ENCODE assay signal across 11 mouse cellular contexts in genomic region chr10:60815855-60816254, GRCm38 (mm10). TPM values are rescaled to one million over a fixed set of nuclear protein-coding genes. Genes with fewer than 3 reads are reported as not detected.
DNase-seq lines count a peak whose midpoint lies in the region; ATAC-seq and TF ChIP-seq lines count a peak whose summit lies in the region.
"Had no signal": no experiment of that assay in that cellular context is flagged by ENCODE, and none has a peak within 500 bp of the region (broad histone marks: within the 10 kb centered on the region; RNA-seq: fewer than 3 reads in every experiment).

No protein-coding gene starts in this region.

- H3K9me3 ChIP-seq in forebrain, embryonic 12.5 days = no peaks in the 10 kb centered on the region
- no peaks in the 10 kb centered on the region for H3K9me3 ChIP-seq in midbrain, embryonic 16.5 days (replicated peaks; ENCODE audit: control insufficient read depth, low read length, poor library complexity, severe bottlenecking)

- TF ChIP-seq POLR2A in cerebellum, adult 2 months (IDR thresholded peaks at IDR 0.05; ENCODE audit: borderline replicate concordance, insufficient read depth, low read length) = no peak

- H3K36me3 ChIP-seq in forebrain, embryonic 12.5 days (replicated peaks) = no peaks in the 10 kb centered on the region
- no peaks in the 10 kb centered on the region for H3K36me3 ChIP-seq in midbrain, embryonic 16.5 days (ENCODE audit: control insufficient read depth, insufficient read depth, low read length)

- intact Hi-C loops in left cerebral cortex, postnatal 4 days (cut with DNase I) = no loop called here
- intact Hi-C loops in left cerebral cortex, postnatal 14 days (cut with DNase I) = no loop called here

- TF ChIP-seq CTCF in cerebellum, adult 2 months (IDR thresholded peaks at IDR 0.05; ENCODE audit: borderline replicate concordance, insufficient read depth, low read depth, low read length) = no peak

- WGBS in cerebellum, adult 2 months = 4% methylated on average over 1 of the region's 1 CpGs
- WGBS in forebrain, embryonic 12.5 days = 7% methylated on average over 1 of the region's 1 CpGs
- WGBS in midbrain, embryonic 16.5 days = 14% methylated on average over 1 of the region's 1 CpGs

- no peaks in the 10 kb centered on the region for H3K27me3 ChIP-seq in cerebellum, adult 2 months (ENCODE audit: control insufficient read depth, insufficient read depth, low read length)
- H3K27me3 ChIP-seq in forebrain, embryonic 12.5 days = peaks cover 25% of the 10 kb centered on the region
- H3K27me3 ChIP-seq in midbrain, embryonic 16.5 days (ENCODE audit: control insufficient read depth, insufficient read depth, low read depth, low read length) = no peaks in the 10 kb centered on the region

- H3K27ac ChIP-seq in cerebellum, adult 2 months (ENCODE audit: insufficient read depth, low read length) = peak overlapping the region; percentile 91; the same call in 1 of the 2 replicates
- H3K27ac ChIP-seq in forebrain, embryonic 12.5 days = peak overlapping the region; percentile 57; the same call in 1 of the 2 replicates
- no peak overlapping the region for H3K27ac ChIP-seq in midbrain, embryonic 16.5 days (ENCODE audit: low read length)

- H3K4me1 ChIP-seq in cerebellum, adult 2 months (ENCODE audit: control insufficient read depth, insufficient read depth, low read length) = peaks cover 68% of the 10 kb centered on the region
- peaks cover 71% of the 10 kb centered on the region for H3K4me1 ChIP-seq in forebrain, embryonic 12.5 days
- H3K4me1 ChIP-seq in midbrain, embryonic 16.5 days (ENCODE audit: control insufficient read depth, insufficient read depth, low read length) = peaks cover 32% of the 10 kb centered on the region

- no peak for ATAC-seq in cerebellum, adult (ENCODE audit: insufficient number of reproducible peaks, low FRiP score, low TSS enrichment)
- ATAC-seq in forebrain, embryonic 12.5 days (ENCODE audit: low FRiP score) = peak; percentile 3; the same call in 1 of the 2 replicates
- ATAC-seq in midbrain, embryonic 16.5 days = peak; percentile 47; the same call in 1 of the 2 replicates

- DNase-seq in cerebellum, adult 2 months = peak in 1 of 2 experiments; percentile 52
- peak; percentile 60 for DNase-seq in left cerebral cortex, postnatal 4 days
- no peak for DNase-seq in left cerebral cortex, adult 9 months (ENCODE audit: low spot score in 2 of 2)
- DNase-seq in left cerebral cortex, postnatal 14 days (ENCODE audit: low spot score in 2 of 2) = no peak
- no peak for DNase-seq in B cell, adult 2 months
- DNase-seq: kidney, postnatal 10 days had no signal

- no peak overlapping the region for H3K9ac ChIP-seq in forebrain, embryonic 12.5 days
- 0 out of 2 replicates have a peak overlapping the region, but pooled peaks have one; percentile 4 for H3K9ac ChIP-seq in midbrain, embryonic 16.5 days (ENCODE audit: low read depth, low read length)

- H3K4me2 ChIP-seq in forebrain, embryonic 12.5 days = no peak overlapping the region
- H3K4me2 ChIP-seq in midbrain, embryonic 16.5 days (ENCODE audit: low read length) = no peak overlapping the region

- no peak overlapping the region for H3K4me3 ChIP-seq in cerebellum, adult 2 months (replicated peaks; ENCODE audit: insufficient read depth, low read depth, low read length)
- H3K4me3 ChIP-seq in forebrain, embryonic 12.5 days (replicated peaks) = no peak overlapping the region
- no peak overlapping the region for H3K4me3 ChIP-seq in midbrain, embryonic 16.5 days (ENCODE audit: low read depth, low read length)

RNA-seq across cellular contexts. Expression of gene Unc5b, which starts 15.5 kb away (rescaled TPM):
- 44.4 and 44.8 TPM in 2 replicates for polyA plus RNA-seq in cerebellum, adult 2 months (2012; rRNA removed)
- 1 to 10 TPM; 7.2 to 9.1 TPM for total RNA-seq in left cerebral cortex, postnatal 4 days (2021)
- 3.6 and 4.7 TPM in 2 replicates for polyA plus RNA-seq in forebrain, embryonic 12.5 days (2016; fragmentation: Nextera tagmentation; extraction: Ambion mirVana)
- 2.0 and 2.4 TPM in 2 replicates for polyA plus RNA-seq in midbrain, embryonic 16.5 days (2015; fragmentation: Nextera tagmentation; extraction: Ambion mirVana)
- 10 to 100 TPM in 1 of 2 experiments, 1 to 10 TPM in 1; 7.6 to 12.3 TPM for total RNA-seq in left cerebral cortex, postnatal 14 days (2021)
- total RNA-seq: common myeloid progenitor, adult 5-6 weeks; megakaryocyte-erythroid progenitor cell, adult 5-6 weeks had no signal
